Mouse (Mus musculus) regulatory T cell (primary cell): ENCODE data around the gene Agap3.

Source experiments
- in situ Hi-C: fragments of 300-600 bp; cut with MboI, MseI; formaldehyde crosslinking; loops from one replicate; pipeline ENCODE4 v1.15.1; 2025; ENCODE audit warnings: high pct_unique_total_duplicates

Gene Agap3

GRCm38 (mm10) chr5:24474723-24475261 is 22.8 kb downstream of the Agap3 start:
- in situ Hi-C loops: no loop called here

- in situ Hi-C loops: no loop called here
These were observed 23.7 kb downstream of the Agap3 start for GRCm38 (mm10) chr5:24475476-24476241.

GRCm38 (mm10) chr5:24477909-24478308 is 25.9 kb downstream of the Agap3 start:
- in situ Hi-C loops: no loop called here

- in situ Hi-C loops: no loop called here
These were observed 29.7 kb downstream of the Agap3 start for GRCm38 (mm10) chr5:24481647-24482046.

- in situ Hi-C loops: no loop called here
These were observed 30.5 kb downstream of the Agap3 start for GRCm38 (mm10) chr5:24482247-24483079.

- in situ Hi-C loops: no loop called here
These were observed 31.3 kb downstream of the Agap3 start for GRCm38 (mm10) chr5:24483326-24483725.

GRCm38 (mm10) chr5:24484963-24485362 is 33.0 kb downstream of the Agap3 start:
- in situ Hi-C loops: no loop called here

GRCm38 (mm10) chr5:24486097-24486496 is 34.1 kb downstream of the Agap3 start:
- in situ Hi-C loops: no loop called here

- in situ Hi-C loops: no loop called here
These were observed 34.8 kb downstream of the Agap3 start for GRCm38 (mm10) chr5:24486738-24487137.

GRCm38 (mm10) chr5:24490413-24490920 is 38.5 kb downstream of the Agap3 start:
- in situ Hi-C loops: no loop called here

- in situ Hi-C loops: no loop called here
These were observed 40.7 kb downstream of the Agap3 start for GRCm38 (mm10) chr5:24492546-24493285.

- in situ Hi-C loops: no loop called here
These were observed 43.0 kb downstream of the Agap3 start for GRCm38 (mm10) chr5:24495019-24495418.

- in situ Hi-C loops: no loop called here
These were observed 44.8 kb downstream of the Agap3 start for GRCm38 (mm10) chr5:24496756-24497155.

GRCm38 (mm10) chr5:24497526-24497925 is 45.5 kb downstream of the Agap3 start:
- in situ Hi-C loops: no loop called here

- in situ Hi-C loops: no loop called here
These were observed 47.1 kb downstream of the Agap3 start for GRCm38 (mm10) chr5:24499113-24499512.

- in situ Hi-C loops: loop anchor here (10.0 kb wide), 1 partner anchor 874 kb away; no protein-coding TSS in a partner anchor
These were observed 48.9 kb downstream of the Agap3 start for GRCm38 (mm10) chr5:24500851-24501250.

- in situ Hi-C loops: loop anchor here (10.0 kb wide), 1 partner anchor 872 kb away; no protein-coding TSS in a partner anchor
These were observed 50.8 kb downstream of the Agap3 start for GRCm38 (mm10) chr5:24502786-24503185.

- in situ Hi-C loops: loop anchor here (10.0 kb wide), 1 partner anchor 869 kb away; no protein-coding TSS in a partner anchor
These were observed 53.5 kb downstream of the Agap3 start for GRCm38 (mm10) chr5:24505513-24505912.

GRCm38 (mm10) chr5:24508406-24508805 is 56.4 kb downstream of the Agap3 start:
- in situ Hi-C loops: loop anchor here (10.0 kb wide), 1 partner anchor 866 kb away; no protein-coding TSS in a partner anchor

- in situ Hi-C loops: no loop called here
These were observed 58.7 kb downstream of the Agap3 start for GRCm38 (mm10) chr5:24510635-24511034.

GRCm38 (mm10) chr5:24512271-24512670 is 60.3 kb downstream of the Agap3 start:
- in situ Hi-C loops: no loop called here
